Mouse (Mus musculus): ENCODE data around the gene Naip6. TPM values are rescaled to one million over a fixed set of nuclear protein-coding genes. Genes with fewer than 3 reads are reported as not detected.
"Not testable (repeated sequence)": the region's sequence is repeated elsewhere in the genome, so short reads cannot be mapped to it uniquely, and the experiment has no call there.

Gene Naip6
- total RNA-seq (2021) = under 1 TPM; 0.17 to 0.20 TPM

DNA sequence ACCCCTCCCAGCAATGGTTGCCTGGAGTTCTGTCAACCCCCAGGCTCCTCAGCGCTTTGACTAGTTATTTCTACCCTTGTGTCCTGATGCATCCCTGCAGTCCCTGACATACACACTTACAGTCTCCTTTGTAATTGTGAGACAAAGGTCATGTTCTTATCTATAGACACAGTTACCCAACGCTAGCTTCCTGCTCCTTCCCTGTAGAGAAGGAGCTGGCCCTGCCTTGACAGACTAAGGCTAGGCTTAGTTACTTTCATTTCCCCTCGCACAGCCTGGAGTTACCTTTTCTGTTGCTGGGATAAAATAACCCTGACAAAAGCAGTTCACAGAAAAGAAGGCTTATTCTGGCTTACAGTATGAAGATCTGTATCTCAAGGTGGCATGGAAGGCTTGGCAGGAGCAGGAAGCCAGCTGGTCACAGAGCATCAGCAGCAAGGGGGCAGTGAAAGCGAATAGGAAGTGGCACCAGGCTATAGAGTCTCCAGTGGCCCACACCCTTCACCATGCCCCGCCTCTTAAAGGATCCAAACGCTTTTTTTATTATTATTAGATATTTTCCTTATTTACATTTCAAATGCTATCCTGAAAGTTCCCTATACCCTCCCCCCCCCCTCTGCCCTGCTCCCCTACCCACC is at the start of gene Naip6:
Naip6 (minus strand) TSS at position 419 of the 638 bp plus-strand sequence.
- not testable (repeated sequence) for DNase-seq

- DNase-seq = not testable (repeated sequence)
Measured at GRCm38 (mm10) chr13:100352315-100352714, 34.8 kb upstream of the Naip6 start.

DNA sequence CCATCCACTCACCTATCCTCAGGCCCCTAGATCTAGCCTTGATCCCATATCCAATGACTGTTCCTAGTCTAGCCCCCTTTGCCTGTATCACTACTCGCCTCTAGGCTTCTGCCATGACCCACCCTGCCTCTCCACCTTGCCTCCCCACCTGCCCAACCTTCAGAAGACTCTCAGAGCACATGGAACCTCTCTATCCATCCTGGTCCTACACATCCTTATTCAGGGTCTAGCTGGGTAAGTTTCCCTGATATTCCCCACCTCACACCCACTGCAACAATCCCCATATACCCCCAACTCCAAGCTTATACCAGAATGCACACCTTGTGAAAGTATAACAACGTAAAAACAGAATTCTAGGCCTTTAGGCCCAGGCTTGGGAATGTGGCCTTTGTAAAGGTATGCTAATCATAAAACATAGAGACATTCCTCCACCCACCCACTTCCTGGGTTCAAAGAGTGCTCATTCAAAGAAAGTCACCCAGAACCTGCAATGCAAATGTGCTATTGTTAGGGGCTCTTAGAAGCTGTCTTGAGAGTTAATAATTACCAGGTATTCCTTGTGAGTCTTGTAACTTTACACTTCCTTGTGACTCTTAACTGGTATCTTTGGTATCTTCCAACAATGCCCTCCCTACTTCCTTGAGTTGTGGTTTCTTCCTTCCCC is 32.2 kb upstream of the Naip6 start:
- not testable (repeated sequence) for DNase-seq

- no peak for DNase-seq
Measured at GRCm38 (mm10) chr13:100341822-100342221, 24.3 kb upstream of the Naip6 start.

DNA sequence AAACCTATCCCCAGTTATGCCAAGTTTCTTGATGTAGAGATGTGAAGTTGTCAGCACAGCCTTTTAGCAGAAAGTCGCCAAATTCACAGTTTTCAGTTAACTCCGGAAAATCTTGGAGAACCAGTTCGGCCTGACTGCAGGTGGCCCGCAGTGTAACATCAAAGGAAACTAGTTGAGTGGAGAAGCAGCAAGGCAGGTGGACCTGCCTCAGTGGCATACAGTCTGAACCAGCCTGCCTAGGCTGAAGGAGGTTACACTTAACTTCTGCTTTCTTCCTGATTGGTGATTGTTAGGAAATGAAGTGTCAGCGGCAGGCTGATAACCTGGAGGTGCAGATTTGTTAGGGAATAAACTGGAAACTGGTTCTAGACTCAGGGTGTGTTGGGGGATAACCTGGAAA is 14.3 kb upstream of the Naip6 start:
- DNase-seq = not testable (repeated sequence)

DNA sequence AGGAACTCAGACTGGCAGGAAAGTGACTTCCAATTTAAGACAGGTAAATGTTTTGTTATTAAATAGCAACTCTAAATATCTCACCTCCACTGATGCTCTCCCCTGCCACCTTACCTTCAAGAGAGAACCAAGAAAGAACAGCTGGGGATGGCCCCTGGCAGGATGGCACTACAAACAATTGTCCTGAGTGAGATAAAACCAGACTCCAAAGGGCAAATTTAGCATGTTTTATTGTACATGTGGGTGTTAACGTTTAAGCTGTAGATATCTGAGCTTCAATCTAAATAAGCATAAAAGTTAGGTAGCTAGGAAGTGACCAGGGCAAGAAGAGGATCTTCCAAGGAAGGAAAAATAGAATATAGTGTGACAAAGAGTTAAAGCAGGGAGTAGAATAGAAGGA is 11.4 kb upstream of the Naip6 start:
- DNase-seq = not testable (repeated sequence)

DNA sequence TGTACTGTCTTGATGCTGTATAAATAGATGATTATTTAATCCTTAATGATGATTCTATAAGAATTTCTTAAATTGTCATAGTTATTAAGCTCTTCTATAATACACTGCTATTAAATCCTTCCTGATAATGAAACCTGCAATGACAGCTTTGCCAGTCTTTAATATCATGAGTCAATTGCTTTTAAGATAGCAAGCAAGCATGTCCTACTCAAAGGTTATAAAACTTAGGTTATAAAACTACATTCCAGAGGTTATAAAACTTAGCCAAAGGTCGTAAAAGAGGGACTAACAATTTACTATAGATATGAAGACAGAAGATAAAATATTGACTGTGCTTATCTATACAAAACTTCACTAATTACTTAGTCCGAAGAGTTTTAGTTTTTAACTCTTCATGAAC is 10.6 kb upstream of the Naip6 start:
- DNase-seq = not testable (repeated sequence)

DNA sequence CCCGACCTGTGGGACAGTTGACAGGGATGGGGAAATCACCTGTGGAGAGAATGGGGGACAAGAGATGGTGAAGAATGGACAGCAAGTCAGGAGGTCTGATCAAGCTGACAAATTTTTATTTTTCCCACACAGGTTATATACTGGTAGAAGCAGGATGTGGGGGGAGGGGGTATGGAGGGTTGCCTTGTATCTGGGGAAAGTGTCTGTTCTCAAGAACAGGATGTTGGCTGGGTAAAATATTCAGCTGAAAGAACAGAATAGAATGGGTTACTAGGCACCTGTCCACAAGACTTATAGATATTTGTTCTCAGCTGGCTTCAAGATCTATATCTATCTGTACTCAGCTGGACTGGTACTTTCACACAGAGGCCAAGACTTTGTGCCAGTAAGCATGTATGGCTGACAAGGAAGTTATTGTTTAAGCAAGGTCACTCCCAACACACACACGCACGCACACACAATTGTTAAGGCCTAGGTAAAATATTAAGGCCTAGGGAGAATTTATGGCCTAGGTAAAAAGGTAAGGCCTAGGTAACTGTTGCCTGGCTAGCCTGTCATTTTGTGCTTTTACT is 4.9 kb upstream of the Naip6 start:
- DNase-seq = not testable (repeated sequence)

DNA sequence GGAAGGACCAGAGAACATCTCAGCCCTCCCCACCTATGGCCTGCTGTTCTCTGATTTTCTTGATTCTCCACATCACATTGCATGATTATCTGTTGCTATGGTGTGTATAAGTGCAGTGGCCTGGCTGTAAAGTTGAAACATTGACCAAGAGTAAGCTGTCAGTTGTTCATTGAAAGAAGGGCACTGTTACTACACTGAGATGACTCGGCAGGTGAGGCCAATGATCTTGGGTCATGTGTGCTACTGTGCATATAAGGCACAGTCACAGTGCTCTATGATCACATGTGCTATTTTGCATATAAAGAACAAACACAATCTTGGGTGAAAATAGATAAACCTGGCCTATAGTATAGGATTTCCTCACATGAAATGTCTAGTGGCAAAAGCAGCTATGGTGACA is 32.9 kb downstream of the Naip6 start:
- no peak for DNase-seq

DNA sequence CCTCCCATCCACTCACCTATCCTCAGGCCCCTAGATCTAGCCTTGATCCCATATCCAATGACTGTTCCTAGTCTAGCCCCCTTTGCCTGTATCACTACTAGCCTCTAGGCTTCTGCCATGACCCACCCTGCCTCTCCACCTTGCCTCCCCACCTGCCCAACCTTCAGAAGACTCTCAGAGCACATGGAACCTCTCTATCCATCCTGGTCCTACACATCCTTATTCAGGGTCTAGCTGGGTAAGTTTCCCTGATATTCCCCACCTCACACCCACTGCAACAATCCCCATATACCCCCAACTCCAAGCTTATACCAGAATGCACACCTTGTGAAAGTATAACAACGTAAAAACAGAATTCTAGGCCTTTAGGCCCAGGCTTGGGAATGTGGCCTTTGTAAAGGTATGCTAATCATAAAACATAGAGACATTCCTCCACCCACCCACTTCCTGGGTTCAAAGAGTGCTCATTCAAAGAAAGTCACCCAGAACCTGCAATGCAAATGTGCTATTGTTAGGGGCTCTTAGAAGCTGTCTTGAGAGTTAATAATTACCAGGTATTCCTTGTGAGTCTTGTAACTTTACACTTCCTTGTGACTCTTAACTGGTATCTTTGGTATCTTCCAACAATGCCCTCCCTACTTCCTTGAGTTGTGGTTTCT is 45.9 kb downstream of the Naip6 start:
- DNase-seq = not testable (repeated sequence)

GRCm38 (mm10) chr13:100256996-100257395 is 60.5 kb downstream of the Naip6 start:
- DNase-seq = not testable (repeated sequence)

- DNase-seq = not testable (repeated sequence)
Measured at GRCm38 (mm10) chr13:100255925-100256324, 61.5 kb downstream of the Naip6 start.

DNA sequence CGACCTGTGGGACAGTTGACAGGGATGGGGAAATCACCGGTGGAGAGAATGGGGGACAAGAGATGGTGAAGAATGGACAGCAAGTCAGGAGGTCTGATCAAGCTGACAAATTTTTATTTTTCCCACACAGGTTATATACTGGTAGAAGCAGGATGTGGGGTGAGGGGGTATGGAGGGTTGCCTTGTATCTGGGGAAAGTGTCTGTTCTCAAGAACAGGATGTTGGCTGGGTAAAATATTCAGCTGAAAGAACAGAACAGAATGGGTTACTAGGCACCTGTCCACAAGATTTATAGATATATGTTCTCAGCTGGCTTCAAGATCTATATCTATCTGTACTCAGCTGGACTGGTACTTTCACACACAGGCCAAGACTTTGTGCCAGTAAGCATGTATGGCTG is 65.6 kb downstream of the Naip6 start:
- DNase-seq = not testable (repeated sequence)

GRCm38 (mm10) chr13:100246896-100247519 is 70.5 kb downstream of the Naip6 start:
- not testable (repeated sequence) for DNase-seq

DNA sequence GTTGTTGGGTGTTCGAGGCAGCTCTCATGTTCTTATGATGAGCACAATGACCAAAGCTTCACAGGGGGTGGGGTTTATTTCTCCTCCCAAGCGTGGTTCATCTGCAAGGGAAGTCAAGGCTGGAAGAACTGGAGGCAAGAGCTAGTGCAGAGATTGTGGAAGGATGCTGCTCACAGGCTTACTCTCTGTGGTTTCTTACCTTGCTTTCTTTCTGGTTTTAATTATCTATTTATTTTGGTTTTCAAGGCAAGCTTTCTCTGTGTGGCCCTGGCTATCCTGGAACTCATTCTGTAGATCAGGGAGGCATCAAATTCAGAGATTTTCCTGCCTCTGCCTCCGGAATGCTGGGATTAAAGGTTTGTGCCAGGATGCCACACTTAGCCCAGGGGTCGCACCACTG is 71.3 kb downstream of the Naip6 start, which contains the start of gene Naip5:
Naip5 (minus strand) TSS at position 101 of the 400 bp plus-strand sequence.
- DNase-seq = not testable (repeated sequence)

GRCm38 (mm10) chr13:100243702-100244101 is 73.8 kb downstream of the Naip6 start:
- DNase-seq = no peak

Other genes with a start within 250 kb of the Naip6 start
- gene Bdp1, start 213.6 kb downstream of the Naip6 start, total RNA-seq (2021) = 10 to 100 TPM; 38.5 to 38.7 TPM
- gene Serf1, start 209.7 kb downstream of the Naip6 start, total RNA-seq (2021) = 10 to 100 TPM; 17.5 to 22.3 TPM
- gene Smn1, start 192.8 kb downstream of the Naip6 start, total RNA-seq (2021) = 10 to 100 TPM; 34.1 to 43.9 TPM
- gene Naip2, start 115.6 kb downstream of the Naip6 start, total RNA-seq (2021) = under 1 TPM; 0.42 to 0.51 TPM
- under 1 TPM; 0.32 to 0.40 TPM for gene Naip5, start 71.4 kb downstream of the Naip6 start, total RNA-seq (2021)
- gene Naip1, start 135.2 kb upstream of the Naip6 start, total RNA-seq (2021) = under 1 TPM; 0.12 to 0.13 TPM
- 10 to 100 TPM; 54.7 to 62.9 TPM for gene Gtf2h2, start 174.9 kb upstream of the Naip6 start, total RNA-seq (2021)
- gene Ocln, start 235.0 kb upstream of the Naip6 start, total RNA-seq (2021) = 10 to 100 TPM; 13.1 to 13.4 TPM